Mouse (Mus musculus) CD4-positive, CD25-positive, alpha-beta regulatory T cell (primary cell): Measurements from ENCODE around the gene Zfp598. TPM values are rescaled to one million over a fixed set of nuclear protein-coding genes. Genes with fewer than 3 reads are reported as not detected.

Experiments
- polyA plus RNA-seq: library from polyadenylated mRNA; unstranded; fragments of 100-300 nt; shearing (Covaris generic); gene quantifications from one replicate; pipeline ENCODE4 v1.2.1, GENCODE M21; 2017

The Zfp598 gene
- 22.6 TPM for polyA plus RNA-seq

GRCm38 (mm10) chr17:24669545-24670245, at the start of gene Zfp598:
TSS of gene Zfp598 (plus strand) at chr17:24669687.

GRCm38 (mm10) chr17:24632167-24632812, 37.2 kb upstream of the Zfp598 start, which contains the start of the genes Tsc2 and Nthl1:
TSS of gene Tsc2 (minus strand) at chr17:24632630.
TSS of gene Nthl1 (plus strand) at chr17:24632680.

DNA sequence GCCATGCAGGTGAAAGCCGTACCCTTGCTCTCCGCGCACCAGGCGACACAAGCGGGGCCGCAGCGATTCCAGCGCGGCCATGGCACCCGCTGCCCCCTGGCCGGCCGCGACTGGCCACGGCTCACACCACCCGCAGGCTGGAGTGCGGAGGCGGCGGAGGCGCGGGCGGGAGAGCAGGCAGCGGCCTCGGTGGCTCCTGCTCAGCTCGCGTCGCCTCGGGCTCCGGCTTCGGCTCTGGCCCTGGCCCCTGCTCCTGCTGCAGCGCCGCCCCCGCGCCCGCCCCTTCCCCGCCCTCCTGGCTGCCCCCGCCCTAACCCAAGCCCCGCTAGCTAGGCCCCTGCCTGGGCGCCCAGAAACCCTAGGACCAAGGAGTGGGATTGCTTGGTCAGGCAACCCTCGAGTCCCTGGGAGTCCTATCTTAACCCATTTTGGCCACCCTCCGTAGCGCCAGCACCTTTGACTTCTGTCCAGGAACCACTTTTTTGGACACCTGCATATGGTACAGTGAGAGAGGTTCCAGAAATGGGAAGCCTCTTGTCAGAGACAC, 19.3 kb upstream of the Zfp598 start, which contains the start of gene Slc9a3r2:
Gene Slc9a3r2 (minus strand): TSS at position 258 of the 547 bp plus-strand sequence.

GRCm38 (mm10) chr17:24658017-24658758, 11.3 kb upstream of the Zfp598 start, which contains the start of gene Npw:
TSS of gene Npw (minus strand) at chr17:24658457.

DNA sequence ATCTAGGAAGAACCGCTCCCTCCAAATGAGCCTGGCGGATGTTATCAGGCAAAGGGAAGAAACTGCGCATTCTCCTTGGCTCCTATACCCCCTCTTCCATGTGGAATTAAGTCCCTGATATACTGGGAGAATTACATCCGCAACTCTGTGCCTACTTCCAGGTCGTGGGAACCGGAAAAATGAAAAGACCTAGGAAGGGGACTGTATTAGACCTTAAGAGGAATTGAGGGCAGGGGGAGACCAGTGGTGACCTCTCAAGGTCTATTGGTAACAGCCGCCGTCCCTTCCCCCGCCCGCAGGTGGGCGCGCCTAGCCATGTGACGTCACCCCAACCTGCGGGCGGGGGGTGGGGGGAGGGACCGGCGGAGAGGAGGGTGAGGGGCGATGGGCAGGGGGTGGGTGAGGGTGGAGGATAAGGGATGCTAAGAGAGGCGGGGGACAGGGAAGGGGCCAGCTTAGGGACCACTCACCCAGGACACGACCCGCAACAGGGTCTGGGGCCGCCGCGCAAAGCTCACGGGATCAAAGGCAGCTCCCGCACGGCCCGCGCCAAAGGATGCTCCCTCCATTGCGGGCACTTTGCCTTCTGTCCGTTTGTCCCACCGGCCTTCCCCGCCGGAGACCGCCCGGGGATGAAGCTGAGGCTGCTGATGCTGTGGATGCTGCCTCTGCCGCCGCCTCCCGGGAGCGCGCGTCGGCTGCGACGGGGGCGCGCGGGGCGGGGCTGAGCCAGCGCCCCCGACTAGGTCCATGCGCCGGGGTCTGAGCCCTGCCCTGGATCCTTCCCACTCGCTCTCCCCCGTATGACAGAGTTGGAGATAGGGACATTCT, 20.0 kb downstream of the Zfp598 start, which contains the start of gene Syngr3:
Gene Syngr3 (minus strand): TSS at position 705 of the 831 bp plus-strand sequence.

GRCm38 (mm10) chr17:24696011-24696697, 26.7 kb downstream of the Zfp598 start, which contains the start of the genes Gfer and Noxo1:
TSS of gene Gfer (minus strand) at chr17:24696156.
TSS of gene Noxo1 (plus strand) at chr17:24696234.

GRCm38 (mm10) chr17:24706982-24707800, 37.7 kb downstream of the Zfp598 start, which contains the start of gene Tbl3:
TSS of gene Tbl3 (minus strand) at chr17:24707660.

DNA sequence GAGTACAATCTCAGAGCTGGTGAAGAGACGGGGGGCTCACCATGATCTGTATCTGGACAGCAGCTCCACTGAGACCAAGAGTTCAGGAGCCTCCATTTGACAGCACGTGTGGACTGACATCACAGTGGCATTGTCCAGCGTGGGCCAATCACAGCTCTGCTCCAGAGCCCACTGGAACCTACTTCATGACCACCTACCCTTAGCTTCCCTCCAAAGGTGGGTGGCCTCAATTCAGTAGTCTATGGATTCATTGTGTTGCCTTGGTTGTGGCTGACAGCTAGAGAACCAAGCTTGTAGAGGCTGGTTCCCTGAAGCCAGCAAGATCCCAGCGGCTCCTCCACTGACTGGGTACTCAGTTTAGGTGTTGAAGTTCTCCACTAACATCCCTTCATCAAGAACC, 48.5 kb downstream of the Zfp598 start, which contains the start of the genes Rnf151 and Rps2:
Gene Rnf151 (minus strand): TSS at position 121 of the 400 bp plus-strand sequence.
Gene Rps2 (plus strand): TSS at position 174 of the 400 bp plus-strand sequence.

DNA sequence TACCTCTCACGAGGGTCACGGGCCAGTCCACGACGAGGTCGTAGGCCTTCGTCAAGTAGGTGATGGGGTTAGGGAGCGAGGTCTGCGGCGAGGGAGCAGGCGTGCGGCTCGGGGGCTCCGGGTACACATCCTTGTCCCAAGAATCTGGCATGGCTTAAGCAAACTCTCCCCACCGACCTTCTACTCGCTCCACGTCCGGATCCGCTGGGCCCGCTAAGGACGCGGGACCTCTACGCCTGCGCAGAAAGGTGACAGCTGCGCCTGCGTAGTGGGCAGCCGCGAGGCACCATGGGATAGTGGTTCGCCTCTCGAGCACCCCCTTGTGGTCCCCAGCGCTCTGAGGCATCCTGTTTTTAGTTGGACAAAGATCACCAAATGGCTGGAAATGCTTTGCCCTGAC, 54.7 kb downstream of the Zfp598 start, which contains the start of gene Ndufb10:
Gene Ndufb10 (minus strand): TSS at position 295 of the 400 bp plus-strand sequence.

GRCm38 (mm10) chr17:24727618-24728017, 58.1 kb downstream of the Zfp598 start, which contains the start of gene Rpl3l:
TSS of gene Rpl3l (plus strand) at chr17:24727820.

Other genes starting within 250 kb of the Zfp598 start
- gene Eci1, start 243.0 kb upstream of the Zfp598 start, polyA plus RNA-seq: 75.0 TPM
- 3.2 TPM for gene Dnase1l2, start 226.6 kb upstream of the Zfp598 start, polyA plus RNA-seq
- 107 TPM for gene E4f1, start 199.4 kb upstream of the Zfp598 start, polyA plus RNA-seq
- 42.3 TPM for gene Pgp, start 199.3 kb upstream of the Zfp598 start, polyA plus RNA-seq
- 0.31 TPM for gene Bricd5, start 195.8 kb upstream of the Zfp598 start, polyA plus RNA-seq
- 26.4 TPM for gene Mlst8, start 190.6 kb upstream of the Zfp598 start, polyA plus RNA-seq
- 0.18 TPM for gene Caskin1, start 181.1 kb upstream of the Zfp598 start, polyA plus RNA-seq
- 84.8 TPM for gene Traf7, start 141.7 kb upstream of the Zfp598 start, polyA plus RNA-seq
- gene Rab26, start 135.5 kb upstream of the Zfp598 start, polyA plus RNA-seq: 4.5 TPM
- gene Pkd1, start 119.9 kb upstream of the Zfp598 start, polyA plus RNA-seq: 50.6 TPM
- 46.5 TPM for gene Tsc2, start 37.1 kb upstream of the Zfp598 start, polyA plus RNA-seq
- 7.4 TPM for gene Nthl1, start 37.0 kb upstream of the Zfp598 start, polyA plus RNA-seq
- gene Slc9a3r2, start 19.4 kb upstream of the Zfp598 start, polyA plus RNA-seq: 0.26 TPM
- gene Npw, start 11.2 kb upstream of the Zfp598 start, polyA plus RNA-seq: not detected
- gene Syngr3, start 20.3 kb downstream of the Zfp598 start, polyA plus RNA-seq: 0.44 TPM
- gene Gfer, start 26.5 kb downstream of the Zfp598 start, polyA plus RNA-seq: 42.2 TPM
- gene Noxo1, start 26.5 kb downstream of the Zfp598 start, polyA plus RNA-seq: 3.2 TPM
- 64.1 TPM for gene Tbl3, start 38.0 kb downstream of the Zfp598 start, polyA plus RNA-seq
- gene Rnf151, start 48.4 kb downstream of the Zfp598 start, polyA plus RNA-seq: not detected
- gene Rps2, start 48.4 kb downstream of the Zfp598 start, polyA plus RNA-seq: 779 TPM
- gene Ndufb10, start 54.8 kb downstream of the Zfp598 start, polyA plus RNA-seq: 194 TPM
- gene Rpl3l, start 58.1 kb downstream of the Zfp598 start, polyA plus RNA-seq: not detected
- gene Msrb1, start 67.0 kb downstream of the Zfp598 start, polyA plus RNA-seq: 16.4 TPM
- gene Hs3st6, start 83.3 kb downstream of the Zfp598 start, polyA plus RNA-seq: not detected
- gene Meiob, start 134.6 kb downstream of the Zfp598 start, polyA plus RNA-seq: not detected
- gene Hagh, start 170.5 kb downstream of the Zfp598 start, polyA plus RNA-seq: 36.3 TPM
- gene Fahd1, start 180.7 kb downstream of the Zfp598 start, polyA plus RNA-seq: 2.7 TPM
- not detected for gene Igfals, start 196.3 kb downstream of the Zfp598 start, polyA plus RNA-seq
- 106 TPM for gene Nubp2, start 216.7 kb downstream of the Zfp598 start, polyA plus RNA-seq
- 64.5 TPM for gene Spsb3, start 217.0 kb downstream of the Zfp598 start, polyA plus RNA-seq
- 46.2 TPM for gene Eme2, start 225.4 kb downstream of the Zfp598 start, polyA plus RNA-seq
- 95.9 TPM for gene Mrps34, start 225.4 kb downstream of the Zfp598 start, polyA plus RNA-seq
- gene Nme3, start 226.8 kb downstream of the Zfp598 start, polyA plus RNA-seq: 56.5 TPM